Mouse (Mus musculus) olfactory bulb, adult 2 months (tissue): ENCODE results near the gene Chrm2.

ENCODE experiments used
- CTCF ChIP-seq: fragments of 200-500 bp; IDR thresholded peaks from 2 replicates; pipeline ENCODE4 v1.5.1; 2012; ENCODE audit warnings: low read depth, mild to moderate bottlenecking, low read length, moderate library complexity; ENCODE audit not compliant: insufficient read depth
- POLR2A ChIP-seq: fragments of 200-500 bp; IDR thresholded peaks from 2 replicates; pipeline ENCODE4 v1.6.1; 2012; ENCODE audit warnings: mild to moderate bottlenecking, low read depth, low read length, moderate library complexity; ENCODE audit not compliant: insufficient read depth

- TF ChIP-seq POLR2A (no peak), CTCF (no peak)
Measured at GRCm38 (mm10) chr6:36437964-36438363, 50.1 kb downstream of the Chrm2 start.
